Comparison of ENCODE assay signal across 24 mouse cellular contexts in genomic region chr4:73516717-73517116, GRCm38 (mm10).
DNase-seq lines count a peak whose midpoint lies in the region; ATAC-seq lines count a peak whose summit lies in the region.
"Had no signal": no experiment of that assay in that cellular context is flagged by ENCODE, and none has a peak within 500 bp of the region (broad histone marks: within the 10 kb centered on the region; RNA-seq: fewer than 3 reads in every experiment).

No protein-coding gene starts in this region.

- H3K4me1 ChIP-seq in kidney, embryonic 15.5 days = no peaks in the 10 kb centered on the region
- H3K4me1 ChIP-seq in kidney, embryonic 14.5 days (ENCODE audit: control insufficient read depth, insufficient read depth, low read length) = no peaks in the 10 kb centered on the region
- no peaks in the 10 kb centered on the region for H3K4me1 ChIP-seq in neural tube, embryonic 14.5 days (ENCODE audit: control insufficient read depth, insufficient read depth, low read length)
- peaks cover 7% of the 10 kb centered on the region; the same call in 1 of the 2 replicates for H3K4me1 ChIP-seq in hindbrain, embryonic 14.5 days (replicated peaks; ENCODE audit: control insufficient read depth, insufficient read depth, low read length)
- H3K4me1 ChIP-seq: heart, embryonic 13.5 days; limb, embryonic 12.5 days had no signal

- ATAC-seq in kidney, embryonic 15.5 days (replicated peaks; ENCODE audit: low FRiP score) = peak; percentile 64
- ATAC-seq in kidney, embryonic 14.5 days (ENCODE audit: low FRiP score, low TSS enrichment) = no peak; the same call in 1 of the 2 replicates
- peak; percentile 56; the same call in 1 of the 2 replicates for ATAC-seq in neural tube, embryonic 14.5 days (ENCODE audit: low read depth)
- ATAC-seq in hindbrain, embryonic 14.5 days (ENCODE audit: low FRiP score) = peak; percentile 70; the same call in 1 of the 2 replicates
- ATAC-seq in inflammation-experienced regulatory T-cells, adult 6 months = no peak
- ATAC-seq: forebrain, embryonic 13.5 days; liver, postnatal 0 days had no signal

- no peak overlapping the region for H3K4me2 ChIP-seq in kidney, embryonic 15.5 days
- no peak overlapping the region for H3K4me2 ChIP-seq in kidney, embryonic 14.5 days (replicated peaks; ENCODE audit: low read depth, low read length)
- H3K4me2 ChIP-seq in neural tube, embryonic 14.5 days (ENCODE audit: low read depth, low read length) = no peak overlapping the region
- H3K4me2 ChIP-seq in hindbrain, embryonic 14.5 days (replicated peaks) = no peak overlapping the region
- H3K4me2 ChIP-seq: forebrain, embryonic 13.5 days; heart, embryonic 13.5 days; limb, embryonic 12.5 days; liver, embryonic 11.5 days had no signal

- no peak overlapping the region for H3K4me3 ChIP-seq in kidney, embryonic 15.5 days (replicated peaks)
- no peak overlapping the region for H3K4me3 ChIP-seq in kidney, embryonic 14.5 days (ENCODE audit: low read length)
- H3K4me3 ChIP-seq in neural tube, embryonic 14.5 days (ENCODE audit: low read depth, low read length) = no peak overlapping the region
- H3K4me3 ChIP-seq in hindbrain, embryonic 14.5 days (replicated peaks; ENCODE audit: low read length) = no peak overlapping the region
- H3K4me3 ChIP-seq: forebrain, embryonic 13.5 days; heart, embryonic 13.5 days; limb, embryonic 12.5 days had no signal

- H3K9ac ChIP-seq in kidney, embryonic 15.5 days = no peak overlapping the region
- H3K9ac ChIP-seq in kidney, embryonic 14.5 days (ENCODE audit: low read depth, low read length) = no peak overlapping the region
- no peak overlapping the region for H3K9ac ChIP-seq in neural tube, embryonic 14.5 days (replicated peaks; ENCODE audit: low read depth, low read length)
- H3K9ac ChIP-seq in hindbrain, embryonic 14.5 days = no peak overlapping the region
- H3K9ac ChIP-seq: forebrain, embryonic 13.5 days; heart, embryonic 13.5 days; limb, embryonic 12.5 days; liver, postnatal 0 days had no signal

- H3K36me3 ChIP-seq in kidney, embryonic 15.5 days = no peaks in the 10 kb centered on the region
- H3K36me3 ChIP-seq in kidney, embryonic 14.5 days (ENCODE audit: control insufficient read depth, insufficient read depth, low read length) = no peaks in the 10 kb centered on the region
- H3K36me3 ChIP-seq in neural tube, embryonic 14.5 days (ENCODE audit: control insufficient read depth, insufficient read depth, low read length) = no peaks in the 10 kb centered on the region
- no peaks in the 10 kb centered on the region for H3K36me3 ChIP-seq in hindbrain, embryonic 14.5 days (replicated peaks; ENCODE audit: control insufficient read depth, insufficient read depth)
- H3K36me3 ChIP-seq: heart, embryonic 13.5 days; limb, embryonic 12.5 days had no signal

- DNase-seq in neural tube, embryonic 10.5 days (ENCODE audit: extremely low spot score, low spot score) = no peak
- DNase-seq in hindbrain, embryonic 14.5 days (ENCODE audit: low spot score) = peak; percentile 23
- DNase-seq in retina, postnatal 7 days (ENCODE audit: low read depth, low spot score) = peak; percentile 19
- no peak for DNase-seq in urinary bladder, postnatal 14 days (ENCODE audit: low spot score)
- DNase-seq: adrenal gland, postnatal 25 days; cerebellum, adult 11 months; cerebellum, adult 9-11 months; gastrocnemius, postnatal 25 days; heart, adult 18-20 months; heart, postnatal 14 days; kidney, adult 11 months; kidney, postnatal 36 days; liver, postnatal 0 days; lung, postnatal 10 days; midbrain, embryonic 14.5 days; thymus, postnatal 14 days had no signal

- no peaks in the 10 kb centered on the region for H3K9me3 ChIP-seq in kidney, embryonic 15.5 days (replicated peaks)
- no peaks in the 10 kb centered on the region for H3K9me3 ChIP-seq in kidney, embryonic 14.5 days (ENCODE audit: control insufficient read depth, low read length)
- no peaks in the 10 kb centered on the region for H3K9me3 ChIP-seq in neural tube, embryonic 14.5 days (ENCODE audit: control insufficient read depth, low read length)
- H3K9me3 ChIP-seq in hindbrain, embryonic 14.5 days (ENCODE audit: control insufficient read depth, low read length) = peaks cover 10% of the 10 kb centered on the region; the same call in 1 of the 2 replicates
- H3K9me3 ChIP-seq: forebrain, embryonic 13.5 days; heart, embryonic 13.5 days; limb, embryonic 12.5 days had no signal

- WGBS in kidney, embryonic 15.5 days = 50% methylated on average over 2 of the region's 2 CpGs
- 42% methylated on average over 2 of the region's 2 CpGs for WGBS in kidney, embryonic 14.5 days
- WGBS in neural tube, embryonic 14.5 days = 57% methylated on average over 2 of the region's 2 CpGs
- WGBS in hindbrain, embryonic 14.5 days = 39% methylated on average over 2 of the region's 2 CpGs

- no peak overlapping the region for H3K27ac ChIP-seq in kidney, embryonic 15.5 days
- no peak overlapping the region for H3K27ac ChIP-seq in kidney, embryonic 14.5 days (ENCODE audit: low read depth, low read length)
- H3K27ac ChIP-seq in neural tube, embryonic 14.5 days (ENCODE audit: low read depth, low read length) = no peak overlapping the region
- no peak overlapping the region for H3K27ac ChIP-seq in hindbrain, embryonic 14.5 days
- H3K27ac ChIP-seq: forebrain, embryonic 13.5 days; heart, embryonic 13.5 days; limb, embryonic 12.5 days had no signal

- no peaks in the 10 kb centered on the region for H3K27me3 ChIP-seq in kidney, embryonic 15.5 days
- H3K27me3 ChIP-seq in kidney, embryonic 14.5 days (ENCODE audit: control insufficient read depth, insufficient read depth, low read length) = no peaks in the 10 kb centered on the region
- no peaks in the 10 kb centered on the region for H3K27me3 ChIP-seq in neural tube, embryonic 14.5 days (ENCODE audit: control insufficient read depth, insufficient read depth, low read length)
- H3K27me3 ChIP-seq in hindbrain, embryonic 14.5 days (ENCODE audit: control insufficient read depth, insufficient read depth, low read length) = no peaks in the 10 kb centered on the region
- H3K27me3 ChIP-seq: forebrain, embryonic 13.5 days; heart, embryonic 13.5 days; limb, embryonic 12.5 days had no signal

Comparison
In these comparisons a context has a peak if more than half of its experiments do, and no peak if none do; other contexts are left out.
1. ATAC-seq: peak in kidney, embryonic 15.5 days (single experiment), neural tube, embryonic 14.5 days (single experiment) and hindbrain, embryonic 14.5 days (single experiment); none in kidney, embryonic 14.5 days (single experiment) and inflammation-experienced regulatory T-cells, adult 6 months (single experiment).
2. DNase-seq: peak in hindbrain, embryonic 14.5 days (single experiment) and retina, postnatal 7 days (single experiment); none in neural tube, embryonic 10.5 days (single experiment) and urinary bladder, postnatal 14 days (single experiment).